Mouse (Mus musculus): ENCODE results near the gene Ip6k2.

Gene Ip6k2

DNA sequence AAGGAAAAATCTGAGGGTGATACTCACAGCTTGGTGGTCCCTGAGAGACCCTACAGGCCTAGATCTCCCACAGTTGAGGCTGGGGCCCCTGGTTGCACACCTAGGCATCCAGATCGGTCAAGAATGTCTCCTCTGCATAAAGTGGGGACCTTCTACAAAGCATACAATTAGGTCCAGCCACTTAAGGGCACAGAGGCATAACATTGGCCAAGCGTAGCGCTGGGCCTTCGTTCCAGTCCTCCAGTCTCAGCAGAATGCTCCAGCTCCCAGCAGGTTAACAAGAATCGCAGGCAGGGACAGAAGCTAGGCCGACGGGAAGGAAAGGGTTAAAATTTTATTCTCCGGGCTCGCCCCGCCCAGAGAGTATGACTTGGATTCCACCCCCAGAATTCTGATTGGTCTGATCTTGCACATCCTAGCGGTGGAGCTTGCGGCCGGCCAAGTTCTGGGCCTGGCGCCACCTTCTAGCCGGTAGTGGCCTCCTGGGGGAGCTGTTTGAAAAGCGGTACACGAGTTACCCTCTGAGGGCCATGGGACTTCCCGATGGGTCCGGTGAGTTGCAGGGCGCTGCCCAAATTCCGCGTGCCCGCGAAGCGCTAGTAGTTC, 70.1 kb downstream of the Ip6k2 start:
- peak overlapping the region; percentile 99 for H3K4me3 ChIP-seq (replicated peaks; ENCODE audit: low read length)
- no peaks in the 10 kb centered on the region for H3K9me3 ChIP-seq (ENCODE audit: low read length)
- peaks cover 56% of the 10 kb centered on the region for H3K4me1 ChIP-seq (replicated peaks; ENCODE audit: low read depth, low read length)
- H3K27me3 ChIP-seq (ENCODE audit: insufficient read depth, low read length) = peaks cover 12% of the 10 kb centered on the region
- H3K36me3 ChIP-seq (ENCODE audit: insufficient read depth, low read length) = peaks cover 33% of the 10 kb centered on the region
- TF ChIP-seq NANOG (IDR thresholded peaks at IDR 0.05; ENCODE audit: borderline replicate concordance, low read length) (no peak), POU5F1 (IDR thresholded peaks at IDR 0.05; ENCODE audit: borderline replicate concordance, low read length) (no peak), CTCF (conservative IDR thresholded peaks at IDR 0.05; ENCODE audit: low read length) (peak; percentile 49)

DNA sequence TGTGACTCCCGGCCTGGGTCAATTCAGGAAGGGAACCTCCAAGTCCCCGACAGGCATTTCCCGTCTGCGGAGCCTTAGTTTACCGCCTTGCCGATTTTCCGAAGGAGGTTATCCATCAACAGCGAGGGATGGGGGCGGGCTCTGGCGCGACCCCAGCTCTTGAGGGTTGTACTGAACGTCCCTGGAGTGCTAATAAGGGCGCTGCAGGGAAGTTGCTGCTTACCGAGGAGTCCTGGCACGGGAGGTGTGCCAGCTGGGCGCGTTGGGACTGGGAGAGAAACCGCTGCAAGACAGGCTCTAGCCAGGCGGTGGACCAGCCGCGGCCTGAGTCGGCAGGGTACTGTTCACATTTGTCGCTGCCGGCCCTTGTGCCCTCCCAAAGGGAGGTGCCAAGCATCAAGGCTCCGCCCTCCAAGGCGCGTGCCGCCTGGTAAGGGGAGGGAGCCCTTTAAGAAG, 70.7 kb downstream of the Ip6k2 start:
- Histone ChIP-seq H3K9me3 (ENCODE audit: low read length) (no peaks in the 10 kb centered on the region), H3K4me3 (replicated peaks; ENCODE audit: low read length) (peak overlapping the region; percentile 99), H3K36me3 (ENCODE audit: insufficient read depth, low read length) (peaks cover 38% of the 10 kb centered on the region), H3K4me1 (replicated peaks; ENCODE audit: low read depth, low read length) (peaks cover 51% of the 10 kb centered on the region), H3K27me3 (ENCODE audit: insufficient read depth, low read length) (peaks cover 11% of the 10 kb centered on the region)
- TF ChIP-seq CTCF (conservative IDR thresholded peaks at IDR 0.05; ENCODE audit: low read length) = no peak
- TF ChIP-seq NANOG (IDR thresholded peaks at IDR 0.05; ENCODE audit: borderline replicate concordance, low read length) = no peak
- TF ChIP-seq POU5F1 (IDR thresholded peaks at IDR 0.05; ENCODE audit: borderline replicate concordance, low read length) = no peak

DNA sequence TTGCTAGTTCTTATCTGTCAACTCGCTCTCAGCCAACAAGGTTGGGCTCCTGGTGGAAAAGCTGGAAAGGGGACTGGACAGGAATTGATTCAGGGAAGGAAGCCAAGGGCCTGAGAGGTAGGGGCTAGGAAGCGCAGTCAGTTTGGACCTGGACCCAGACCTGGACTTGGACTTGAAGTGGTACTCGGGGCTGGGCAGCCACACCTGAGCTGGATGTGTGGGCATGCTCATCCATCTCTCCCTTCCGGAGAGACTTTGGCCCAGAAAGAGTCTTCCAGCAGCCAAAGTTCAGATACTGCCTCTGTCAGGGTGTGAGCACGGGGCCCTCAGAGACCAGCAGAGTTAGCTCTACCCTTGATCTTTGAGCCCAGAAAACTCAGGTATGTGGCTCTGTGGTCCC, 71.7 kb downstream of the Ip6k2 start:
- peak overlapping the region; percentile 99 for H3K4me3 ChIP-seq (replicated peaks; ENCODE audit: low read length)
- no peaks in the 10 kb centered on the region for H3K9me3 ChIP-seq (ENCODE audit: low read length)
- TF ChIP-seq POU5F1 (IDR thresholded peaks at IDR 0.05; ENCODE audit: borderline replicate concordance, low read length) (no peak), CTCF (conservative IDR thresholded peaks at IDR 0.05; ENCODE audit: low read length) (no peak), NANOG (IDR thresholded peaks at IDR 0.05; ENCODE audit: borderline replicate concordance, low read length) (no peak)
- peaks cover 49% of the 10 kb centered on the region for H3K36me3 ChIP-seq (ENCODE audit: insufficient read depth, low read length)
- H3K4me1 ChIP-seq (replicated peaks; ENCODE audit: low read depth, low read length) = peaks cover 43% of the 10 kb centered on the region
- H3K27me3 ChIP-seq (ENCODE audit: insufficient read depth, low read length) = peaks cover 11% of the 10 kb centered on the region
